Mouse (Mus musculus): Measurements from ENCODE around the gene Stab2.
A peak's percentile ranks its signal among the peaks of the same experiment; 100 is the strongest.

Stab2 gene

GRCm38 (mm10) chr10:86810000-86810399 is 197.8 kb downstream of the Stab2 start:
- TF ChIP-seq POU5F1 (IDR thresholded peaks at IDR 0.05; ENCODE audit: borderline replicate concordance, low read length) (no peak), NANOG (IDR thresholded peaks at IDR 0.05; ENCODE audit: borderline replicate concordance, low read length) (no peak), CTCF (conservative IDR thresholded peaks at IDR 0.05; ENCODE audit: low read length) (no peak)
- Histone ChIP-seq H3K27me3 (ENCODE audit: insufficient read depth, low read length) (no peaks in the 10 kb centered on the region), H3K36me3 (ENCODE audit: insufficient read depth, low read length) (peaks cover 57% of the 10 kb centered on the region)

GRCm38 (mm10) chr10:86808013-86808758 is 199.6 kb downstream of the Stab2 start:
- Histone ChIP-seq H3K9me3 (ENCODE audit: low read length) (no peaks in the 10 kb centered on the region), H3K4me3 (replicated peaks; ENCODE audit: low read length) (no peak overlapping the region), H3K4me1 (replicated peaks; ENCODE audit: low read depth, low read length) (peaks cover 3% of the 10 kb centered on the region), H3K36me3 (ENCODE audit: insufficient read depth, low read length) (peaks cover 61% of the 10 kb centered on the region), H3K27me3 (ENCODE audit: insufficient read depth, low read length) (no peaks in the 10 kb centered on the region)
- TF ChIP-seq POU5F1 (IDR thresholded peaks at IDR 0.05; ENCODE audit: borderline replicate concordance, low read length) = no peak
- TF ChIP-seq NANOG (IDR thresholded peaks at IDR 0.05; ENCODE audit: borderline replicate concordance, low read length) = no peak
- no peak for TF ChIP-seq CTCF (conservative IDR thresholded peaks at IDR 0.05; ENCODE audit: low read length)

More at GRCm38 (mm10) chr10:86810000-86810399, 197.8 kb downstream of the Stab2 start:
- H3K4me3 ChIP-seq (replicated peaks; ENCODE audit: low read length) = no peak overlapping the region
- no peaks in the 10 kb centered on the region for H3K9me3 ChIP-seq (ENCODE audit: low read length)
- H3K4me1 ChIP-seq (replicated peaks; ENCODE audit: low read depth, low read length) = peaks cover 21% of the 10 kb centered on the region

- H3K36me3 ChIP-seq (ENCODE audit: insufficient read depth, low read length) = peaks cover 55% of the 10 kb centered on the region
- 0 out of 2 replicates have a peak, but pooled peaks cover 2% of the 10 kb centered on the region for H3K4me1 ChIP-seq (replicated peaks; ENCODE audit: low read depth, low read length)
- H3K4me3 ChIP-seq (replicated peaks; ENCODE audit: low read length) = no peak overlapping the region
- H3K27me3 ChIP-seq (ENCODE audit: insufficient read depth, low read length) = no peaks in the 10 kb centered on the region
- TF ChIP-seq CTCF (conservative IDR thresholded peaks at IDR 0.05; ENCODE audit: low read length) (no peak), POU5F1 (IDR thresholded peaks at IDR 0.05; ENCODE audit: borderline replicate concordance, low read length) (no peak), NANOG (IDR thresholded peaks at IDR 0.05; ENCODE audit: borderline replicate concordance, low read length) (no peak)
- no peaks in the 10 kb centered on the region for H3K9me3 ChIP-seq (ENCODE audit: low read length)
Observed at GRCm38 (mm10) chr10:86807362-86807761, 200.5 kb downstream of the Stab2 start.

GRCm38 (mm10) chr10:86796073-86796741 is 211.6 kb downstream of the Stab2 start:
- H3K36me3 ChIP-seq (ENCODE audit: insufficient read depth, low read length) = no peaks in the 10 kb centered on the region
- peaks cover 33% of the 10 kb centered on the region for H3K4me1 ChIP-seq (replicated peaks; ENCODE audit: low read depth, low read length)
- H3K9me3 ChIP-seq (ENCODE audit: low read length) = peaks cover 8% of the 10 kb centered on the region; the same call in 1 of the 2 replicates
- H3K4me3 ChIP-seq (replicated peaks; ENCODE audit: low read length) = peak overlapping the region; percentile 41; the same call in 1 of the 2 replicates
- no peak for TF ChIP-seq CTCF (conservative IDR thresholded peaks at IDR 0.05; ENCODE audit: low read length)
- TF ChIP-seq POU5F1 (IDR thresholded peaks at IDR 0.05; ENCODE audit: borderline replicate concordance, low read length) = no peak
- TF ChIP-seq NANOG (IDR thresholded peaks at IDR 0.05; ENCODE audit: borderline replicate concordance, low read length) = no peak
- no peaks in the 10 kb centered on the region for H3K27me3 ChIP-seq (ENCODE audit: insufficient read depth, low read length)

GRCm38 (mm10) chr10:86794794-86795535 is 212.9 kb downstream of the Stab2 start:
- no peaks in the 10 kb centered on the region for H3K36me3 ChIP-seq (ENCODE audit: insufficient read depth, low read length)
- no peaks in the 10 kb centered on the region for H3K27me3 ChIP-seq (ENCODE audit: insufficient read depth, low read length)
- H3K9me3 ChIP-seq (ENCODE audit: low read length) = peaks cover 8% of the 10 kb centered on the region; the same call in 1 of the 2 replicates
- H3K4me3 ChIP-seq (replicated peaks; ENCODE audit: low read length) = no peak overlapping the region
- peaks cover 45% of the 10 kb centered on the region for H3K4me1 ChIP-seq (replicated peaks; ENCODE audit: low read depth, low read length)
- TF ChIP-seq NANOG (IDR thresholded peaks at IDR 0.05; ENCODE audit: borderline replicate concordance, low read length) = no peak
- TF ChIP-seq POU5F1 (IDR thresholded peaks at IDR 0.05; ENCODE audit: borderline replicate concordance, low read length) = no peak
- TF ChIP-seq CTCF (conservative IDR thresholded peaks at IDR 0.05; ENCODE audit: low read length) = no peak

GRCm38 (mm10) chr10:86794196-86794595 is 213.6 kb downstream of the Stab2 start:
- peaks cover 52% of the 10 kb centered on the region for H3K4me1 ChIP-seq (replicated peaks; ENCODE audit: low read depth, low read length)
- H3K4me3 ChIP-seq (replicated peaks; ENCODE audit: low read length) = no peak overlapping the region
- TF ChIP-seq CTCF (conservative IDR thresholded peaks at IDR 0.05; ENCODE audit: low read length) = no peak
- no peak for TF ChIP-seq POU5F1 (IDR thresholded peaks at IDR 0.05; ENCODE audit: borderline replicate concordance, low read length)
- TF ChIP-seq NANOG (IDR thresholded peaks at IDR 0.05; ENCODE audit: borderline replicate concordance, low read length) = no peak
- H3K36me3 ChIP-seq (ENCODE audit: insufficient read depth, low read length) = no peaks in the 10 kb centered on the region
- H3K9me3 ChIP-seq (ENCODE audit: low read length) = peaks cover 8% of the 10 kb centered on the region; the same call in 1 of the 2 replicates
- no peaks in the 10 kb centered on the region for H3K27me3 ChIP-seq (ENCODE audit: insufficient read depth, low read length)

GRCm38 (mm10) chr10:86793509-86793951 is 214.3 kb downstream of the Stab2 start:
- Histone ChIP-seq H3K36me3 (ENCODE audit: insufficient read depth, low read length) (no peaks in the 10 kb centered on the region), H3K27me3 (ENCODE audit: insufficient read depth, low read length) (no peaks in the 10 kb centered on the region), H3K4me3 (replicated peaks; ENCODE audit: low read length) (no peak overlapping the region), H3K4me1 (replicated peaks; ENCODE audit: low read depth, low read length) (peaks cover 59% of the 10 kb centered on the region), H3K9me3 (ENCODE audit: low read length) (peaks cover 8% of the 10 kb centered on the region; the same call in 1 of the 2 replicates)
- TF ChIP-seq NANOG (IDR thresholded peaks at IDR 0.05; ENCODE audit: borderline replicate concordance, low read length) (no peak), POU5F1 (IDR thresholded peaks at IDR 0.05; ENCODE audit: borderline replicate concordance, low read length) (no peak), CTCF (conservative IDR thresholded peaks at IDR 0.05; ENCODE audit: low read length) (no peak)
